Mouse (Mus musculus) CD4-positive, CD25-positive, alpha-beta regulatory T cell, adult 4 months (primary cell): ENCODE measurements around the gene Ncapg2. TPM values are rescaled to one million over a fixed set of nuclear protein-coding genes. Genes with fewer than 3 reads are reported as not detected.

ENCODE experiments used
- ATAC-seq: one replicate; pipeline ENCODE4 v1.8.0; 2017
- polyA plus RNA-seq, 2 experiments: library from polyadenylated mRNA; unstranded; fragments of 100-300 nt; shearing (Covaris generic); gene quantifications; one replicate each; pipeline ENCODE4 v1.2.1; 2017

The Ncapg2 gene
- polyA plus RNA-seq, 2 experiments from 2014 or later = 7.1 to 8.4 TPM

- ATAC-seq = no peak
Observed at GRCm38 (mm10) chr12:116449536-116449935, 44.3 kb downstream of the Ncapg2 start.

- no peak for ATAC-seq
Observed at GRCm38 (mm10) chr12:116460379-116461065, 55.3 kb downstream of the Ncapg2 start.

DNA sequence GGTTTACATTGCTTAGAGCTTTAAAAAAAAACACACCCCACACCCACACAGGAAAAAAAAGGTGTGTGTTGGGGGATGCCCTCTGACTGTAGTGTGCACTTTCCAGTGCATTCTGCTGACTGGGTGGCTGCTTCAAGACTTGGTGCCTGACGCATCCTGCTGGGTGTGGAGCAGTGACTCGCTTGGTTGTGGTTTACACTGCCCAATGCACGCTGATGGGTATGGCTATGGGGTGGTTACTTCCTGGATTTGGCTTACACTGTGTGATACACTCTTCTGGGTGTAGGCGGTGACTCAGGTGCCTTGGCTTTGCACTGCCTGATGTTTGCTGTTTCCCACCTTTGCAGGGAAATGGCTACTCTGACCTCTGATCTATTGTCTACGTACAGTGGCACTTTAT is 61.8 kb downstream of the Ncapg2 start:
- peak; percentile 98 for ATAC-seq

GRCm38 (mm10) chr12:116468348-116468747 is 63.1 kb downstream of the Ncapg2 start:
- ATAC-seq = no peak

GRCm38 (mm10) chr12:116469096-116469495 is 63.9 kb downstream of the Ncapg2 start:
- peak; percentile 16 for ATAC-seq

- no peak for ATAC-seq
Observed at GRCm38 (mm10) chr12:116473264-116473663, 68.1 kb downstream of the Ncapg2 start.

DNA sequence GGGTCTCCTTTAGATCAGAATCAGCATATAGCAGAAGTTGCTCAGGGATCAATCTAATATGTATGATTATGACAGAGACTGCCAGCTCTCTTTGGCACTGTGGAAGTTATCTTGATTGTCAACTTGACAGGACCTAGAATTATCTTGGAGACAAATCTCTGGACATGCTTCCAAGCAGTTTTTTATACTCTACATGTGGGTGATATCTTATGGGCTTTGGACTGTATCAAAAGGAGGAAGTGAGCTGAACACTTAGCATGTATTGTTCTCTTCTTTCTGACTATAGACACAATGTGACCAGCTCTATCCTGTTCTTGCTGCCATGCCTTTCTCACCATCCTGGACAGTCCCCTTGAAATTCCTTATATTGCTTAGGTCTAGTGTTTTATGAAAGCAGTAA is 68.6 kb downstream of the Ncapg2 start:
- no peak for ATAC-seq

DNA sequence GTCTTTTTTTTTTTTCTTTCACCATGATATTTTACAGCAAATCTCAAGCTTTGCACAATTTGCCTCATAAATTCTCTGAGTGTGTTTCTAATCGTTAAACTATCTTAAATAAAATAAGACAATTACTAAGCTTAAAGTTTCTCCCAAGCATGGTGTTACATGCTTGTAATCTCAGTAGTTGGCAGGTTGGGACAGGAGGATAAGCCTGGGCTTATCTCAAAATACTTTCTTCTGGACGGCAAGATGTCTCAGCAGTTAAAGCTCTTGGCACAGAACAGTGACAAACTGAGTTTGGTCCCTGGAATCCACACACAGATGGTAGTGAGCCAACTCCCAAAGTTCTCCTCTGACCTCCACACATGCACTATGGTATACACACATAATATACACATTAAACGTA is 69.5 kb downstream of the Ncapg2 start:
- no peak for ATAC-seq

DNA sequence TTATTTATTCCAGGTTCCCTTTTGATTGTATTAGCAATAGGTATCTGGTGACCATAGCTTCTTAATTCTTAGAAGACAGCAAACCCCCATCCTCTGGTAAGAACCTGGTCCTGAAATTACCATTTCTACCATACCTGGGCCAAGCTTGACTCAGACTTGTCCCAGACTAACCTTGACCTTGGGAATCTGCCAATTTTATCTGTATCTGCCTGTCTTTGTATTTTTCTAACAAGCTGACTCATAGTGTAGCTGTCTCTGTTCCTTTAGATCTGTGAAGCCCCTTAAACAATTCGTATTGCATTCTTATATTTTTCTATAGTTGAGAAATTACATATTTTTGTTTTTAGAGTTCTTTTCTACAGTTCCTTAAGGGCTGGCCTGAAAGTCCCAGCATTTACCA is 73.6 kb downstream of the Ncapg2 start:
- no peak for ATAC-seq

DNA sequence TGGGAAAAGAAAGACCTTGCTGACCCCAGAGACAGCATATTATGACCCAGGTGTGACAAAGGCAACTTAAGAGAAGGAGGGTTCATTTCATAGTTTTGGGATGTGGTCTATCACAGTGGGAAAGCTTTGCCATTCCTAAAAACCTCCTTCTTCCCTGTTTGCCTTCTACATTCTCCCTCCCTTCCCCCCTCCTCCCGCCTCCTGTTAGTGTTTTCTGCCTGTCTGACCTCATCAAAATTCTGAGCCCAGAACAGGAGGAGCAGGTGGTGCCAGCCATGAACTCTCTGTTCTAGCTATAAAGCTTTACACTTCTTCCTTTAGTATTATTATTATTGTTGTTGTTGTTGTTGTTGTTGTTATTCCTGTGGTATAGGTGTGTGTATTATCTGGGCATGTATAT is 76.7 kb downstream of the Ncapg2 start:
- ATAC-seq = no peak

- no peak for ATAC-seq
Observed at GRCm38 (mm10) chr12:116483581-116483980, 78.4 kb downstream of the Ncapg2 start.

GRCm38 (mm10) chr12:116484991-116485390 is 79.8 kb downstream of the Ncapg2 start:
- ATAC-seq = no peak

GRCm38 (mm10) chr12:116485591-116486403 is 80.6 kb downstream of the Ncapg2 start, which contains the start of gene Ptprn2:
TSS of gene Ptprn2 (plus strand) at chr12:116485720.
- ATAC-seq = peak; percentile 47

DNA sequence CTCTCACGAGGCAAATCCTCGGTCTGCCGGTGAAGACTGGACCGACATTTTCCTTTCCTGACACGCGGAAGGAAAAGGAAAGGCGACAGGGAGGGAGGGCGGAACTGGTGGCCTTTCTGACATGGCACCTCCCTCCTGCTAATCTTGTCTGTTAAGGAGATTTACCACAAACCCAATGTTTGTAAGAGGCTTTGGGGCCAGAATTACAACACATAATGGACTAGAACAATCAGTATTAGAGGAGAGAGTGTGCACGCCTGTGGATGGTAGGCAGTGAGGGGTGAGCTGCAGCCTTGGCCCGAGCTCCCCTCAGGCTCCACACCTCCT is 81.2 kb downstream of the Ncapg2 start:
- no peak for ATAC-seq

GRCm38 (mm10) chr12:116488836-116489235 is 83.6 kb downstream of the Ncapg2 start:
- no peak for ATAC-seq

GRCm38 (mm10) chr12:116490575-116491356 is 85.6 kb downstream of the Ncapg2 start:
- ATAC-seq = no peak

DNA sequence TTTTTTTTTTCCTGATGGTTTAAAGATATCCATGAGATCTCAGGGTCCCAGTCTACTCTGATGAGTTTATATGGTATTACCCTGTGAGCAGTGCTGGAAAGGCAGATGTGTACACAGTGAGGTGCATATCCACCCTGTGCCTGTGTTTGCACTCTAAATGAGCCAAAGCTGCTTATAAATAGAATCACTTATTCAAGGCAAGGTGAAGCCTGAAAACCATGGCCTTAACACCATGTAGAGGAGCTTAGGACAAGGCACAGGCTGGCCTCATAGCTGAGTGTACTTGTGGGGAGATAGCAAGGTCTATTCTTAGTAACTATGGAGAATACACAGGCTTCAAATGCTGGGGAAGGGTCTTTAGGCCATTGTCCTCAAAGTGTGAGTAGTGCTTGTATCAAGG is 93.5 kb downstream of the Ncapg2 start:
- ATAC-seq = no peak

DNA sequence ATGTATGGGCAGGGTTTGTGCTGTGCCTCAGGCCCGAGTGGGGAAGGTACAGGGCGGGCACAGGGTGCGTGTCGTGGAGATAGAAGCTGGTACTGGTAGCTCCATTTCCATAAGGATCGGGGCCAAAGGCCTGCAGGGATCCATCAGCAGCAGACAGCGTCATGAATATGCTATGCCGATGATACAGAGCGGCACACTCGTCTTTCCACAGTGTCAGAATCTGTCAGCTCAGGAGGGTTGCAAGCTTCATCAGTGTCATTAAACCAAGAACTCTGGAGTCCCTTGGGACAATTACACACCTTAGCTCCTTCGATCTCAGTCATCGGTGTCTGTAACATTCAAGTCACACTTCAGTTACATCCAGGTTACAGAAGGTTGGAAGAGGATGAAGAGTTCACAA is 95.5 kb downstream of the Ncapg2 start:
- no peak for ATAC-seq

GRCm38 (mm10) chr12:116512482-116512881 is 107.3 kb downstream of the Ncapg2 start:
- ATAC-seq = no peak
